Mouse (Mus musculus) midbrain, embryonic 16.5 days (tissue): ENCODE measurements around the gene Stx6. TPM values are rescaled to one million over a fixed set of nuclear protein-coding genes. Genes with fewer than 3 reads are reported as not detected.
A peak's percentile ranks its signal among the peaks of the same experiment; 100 is the strongest.

ENCODE experiments used
- ATAC-seq: fragments of 200-750 bp; cut with Nextera tagmentation; 2 replicates; pipeline ENCODE4 v1.8.0; 2017; ENCODE audit warnings: moderate TSS enrichment
- H3K27ac ChIP-seq: fragments of 300-500 bp; sonication (generic); 2 replicates; pipeline ENCODE4 v1.5.1; 2014; ENCODE audit warnings: mild to moderate bottlenecking, low read length, mixed read lengths
- H3K27me3 ChIP-seq: fragments of 300-500 bp; sonication (generic); 2 replicates; pipeline ENCODE4 v1.6.1; 2014; ENCODE audit warnings: low read depth, low read length, mixed read lengths; ENCODE audit not compliant: control insufficient read depth, insufficient read depth
- H3K36me3 ChIP-seq: fragments of 300-500 bp; sonication (generic); 2 replicates; pipeline ENCODE4 v1.6.1; 2014; ENCODE audit warnings: mild to moderate bottlenecking, low read length, moderate library complexity, mixed read lengths; ENCODE audit not compliant: control insufficient read depth, insufficient read depth
- H3K4me1 ChIP-seq: fragments of 300-500 bp; sonication (generic); 2 replicates; pipeline ENCODE4 v1.6.1; 2014; ENCODE audit warnings: mild to moderate bottlenecking, low read length, mixed read lengths; ENCODE audit not compliant: control insufficient read depth, insufficient read depth
- H3K4me2 ChIP-seq: fragments of 300-500 bp; sonication (generic); 2 replicates; pipeline ENCODE4 v1.6.1; 2014; ENCODE audit warnings: mild to moderate bottlenecking, low read length, mixed read lengths
- H3K4me3 ChIP-seq: fragments of 300-500 bp; sonication (generic); 2 replicates; pipeline ENCODE4 v1.5.1; 2014; ENCODE audit warnings: low read depth, mild to moderate bottlenecking, low read length, moderate library complexity, mixed read lengths
- H3K9ac ChIP-seq: fragments of 300-500 bp; sonication (generic); 2 replicates; pipeline ENCODE4 v1.6.1; 2014; ENCODE audit warnings: low read depth, low read length, mixed read lengths
- H3K9me3 ChIP-seq: fragments of 300-500 bp; sonication (generic); replicated peaks from 2 replicates; pipeline ENCODE4 v1.6.1; 2014; ENCODE audit warnings: mild to moderate bottlenecking, low read length, mixed read lengths; ENCODE audit not compliant: control insufficient read depth, poor library complexity, severe bottlenecking
- WGBS: fragments of 180-500 bp; shearing (Covaris S2); extraction: QIAGEN DNeasy Blood & Tissue Kit; methylation state at CpG from one replicate; pipeline ENCODE4 v1.1.7; 2014; 5-methylcytosine and 5-hydroxymethylcytosine counted together
- polyA plus RNA-seq: library from polyadenylated mRNA; unstranded; fragments of >200 nt; fragmentation: Nextera tagmentation; extraction: Ambion mirVana; gene quantifications from 2 replicates; pipeline ENCODE4 v1.2.1, GENCODE M21; 2015

The Stx6 gene
- polyA plus RNA-seq, 1 experiment from 2014 or later, result 94.0 TPM

DNA sequence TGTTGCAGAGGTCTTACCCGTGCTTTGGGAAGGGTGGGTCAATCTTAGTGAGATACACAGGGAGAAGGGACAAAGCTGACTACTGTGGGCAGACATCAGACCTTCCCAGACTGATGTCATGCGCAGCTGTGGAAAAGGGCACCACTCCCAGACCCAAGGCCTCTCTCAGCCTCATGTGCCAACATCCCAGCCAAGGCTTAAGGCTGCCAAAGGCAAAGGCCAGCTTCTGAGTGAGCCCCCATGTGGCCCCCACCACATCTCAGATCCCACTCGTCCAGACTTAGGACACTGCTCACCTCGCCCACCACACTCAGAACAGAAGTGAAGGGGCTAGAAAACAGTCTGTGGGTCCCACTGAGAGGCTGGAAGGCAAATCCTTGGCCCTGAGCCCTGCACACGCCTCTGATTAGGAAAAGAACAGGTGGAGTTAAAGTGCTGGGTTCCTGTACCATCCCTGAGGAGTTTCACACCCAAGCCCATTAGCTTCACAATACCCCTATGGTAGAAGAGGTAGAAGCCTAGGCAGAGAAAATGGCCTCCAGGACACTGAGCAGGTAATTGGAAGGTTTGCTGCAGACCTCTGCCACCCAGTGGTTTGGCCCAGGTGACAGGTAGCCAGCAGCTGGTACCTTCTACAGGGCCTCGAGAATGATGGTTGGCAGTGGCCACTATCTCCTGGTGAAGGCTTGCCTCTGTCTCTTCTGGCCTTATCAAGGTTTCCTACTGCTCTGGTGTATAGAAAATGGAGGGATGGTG lies 81.6 kb downstream of the Stx6 start:
- Histone ChIP-seq H3K4me3 (no peak overlapping the region), H3K4me2 (no peak overlapping the region), H3K4me1 (peaks cover 31% of the 10 kb centered on the region), H3K36me3 (no peaks in the 10 kb centered on the region), H3K27me3 (peaks cover 4% of the 10 kb centered on the region), H3K9me3 (no peaks in the 10 kb centered on the region), H3K9ac (no peak overlapping the region), H3K27ac (no peak overlapping the region)
- WGBS, result 90% methylated on average over 6 of the region's 6 CpGs
- no peak for ATAC-seq

GRCm38 (mm10) chr1:155241701-155242487 lies 83.4 kb downstream of the Stx6 start:
- no peak overlapping the region for H3K27ac ChIP-seq
- WGBS, result 79% methylated on average over 12 of the region's 12 CpGs
- ATAC-seq, result no peak

GRCm38 (mm10) chr1:155242488-155242745 lies 83.9 kb downstream of the Stx6 start:
- Histone ChIP-seq H3K9me3 (no peaks in the 10 kb centered on the region), H3K27ac (no peak overlapping the region), H3K36me3 (no peaks in the 10 kb centered on the region), H3K4me1 (peaks cover 15% of the 10 kb centered on the region), H3K27me3 (peaks cover 11% of the 10 kb centered on the region), H3K9ac (no peak overlapping the region), H3K4me2 (no peak overlapping the region), H3K4me3 (no peak overlapping the region)
- WGBS, result 69% methylated on average over 1 of the region's 1 CpGs
- ATAC-seq, result no peak

More at GRCm38 (mm10) chr1:155241701-155242487, 83.4 kb downstream of the Stx6 start:
- Histone ChIP-seq H3K4me3 (no peak overlapping the region), H3K9me3 (no peaks in the 10 kb centered on the region), H3K4me2 (no peak overlapping the region), H3K4me1 (peaks cover 19% of the 10 kb centered on the region), H3K27me3 (peaks cover 11% of the 10 kb centered on the region), H3K9ac (no peak overlapping the region), H3K36me3 (no peaks in the 10 kb centered on the region)

GRCm38 (mm10) chr1:155243797-155244770 lies 85.6 kb downstream of the Stx6 start, which contains the start of gene BC034090:
BC034090 (minus strand) TSS chr1:155244444.
- Histone ChIP-seq H3K27me3 (peaks cover 11% of the 10 kb centered on the region), H3K27ac (no peak within 1 kb of the TSS), H3K4me2 (peak within 1 kb of the TSS; percentile 86), H3K4me1 (peaks cover 13% of the 10 kb centered on the region; the same call in 1 of the 2 replicates), H3K4me3 (peak within 1 kb of the TSS; percentile 48), H3K9ac (peak within 1 kb of the TSS; percentile 72), H3K36me3 (no peaks in the 10 kb centered on the region), H3K9me3 (no peaks in the 10 kb centered on the region)
- ATAC-seq, result peak; percentile 59
- WGBS, result 3% methylated on average over 82 of the region's 85 CpGs

- Histone ChIP-seq H3K4me1 (peaks cover 7% of the 10 kb centered on the region; the same call in 1 of the 2 replicates), H3K27ac (no peak overlapping the region), H3K9me3 (no peaks in the 10 kb centered on the region), H3K4me2 (peak overlapping the region; percentile 86), H3K4me3 (peak overlapping the region; percentile 48), H3K27me3 (peaks cover 11% of the 10 kb centered on the region), H3K9ac (peak overlapping the region; percentile 72), H3K36me3 (no peaks in the 10 kb centered on the region)
- ATAC-seq, result no peak
- WGBS, result 5% methylated on average over 27 of the region's 29 CpGs
Observed at GRCm38 (mm10) chr1:155244771-155245211, 86.3 kb downstream of the Stx6 start.

GRCm38 (mm10) chr1:155245516-155245915 lies 87.0 kb downstream of the Stx6 start:
- no peaks in the 10 kb centered on the region for H3K9me3 ChIP-seq
- no peak overlapping the region for H3K4me2 ChIP-seq
- no peaks in the 10 kb centered on the region for H3K36me3 ChIP-seq
- peaks cover 11% of the 10 kb centered on the region for H3K27me3 ChIP-seq
- 68% methylated on average over 7 of the region's 7 CpGs for WGBS
- no peak overlapping the region for H3K4me3 ChIP-seq
- H3K9ac ChIP-seq, result no peak overlapping the region
- no peak for ATAC-seq
- no peak overlapping the region for H3K27ac ChIP-seq
- H3K4me1 ChIP-seq, result peaks cover 7% of the 10 kb centered on the region; the same call in 1 of the 2 replicates

GRCm38 (mm10) chr1:155247441-155247840 lies 88.9 kb downstream of the Stx6 start:
- Histone ChIP-seq H3K4me1 (peaks cover 7% of the 10 kb centered on the region; the same call in 1 of the 2 replicates), H3K36me3 (no peaks in the 10 kb centered on the region), H3K4me3 (no peak overlapping the region), H3K4me2 (no peak overlapping the region), H3K27me3 (peaks cover 11% of the 10 kb centered on the region), H3K9me3 (no peaks in the 10 kb centered on the region), H3K9ac (no peak overlapping the region), H3K27ac (no peak overlapping the region)
- ATAC-seq, result no peak
- 52% methylated on average over 5 of the region's 5 CpGs for WGBS

DNA sequence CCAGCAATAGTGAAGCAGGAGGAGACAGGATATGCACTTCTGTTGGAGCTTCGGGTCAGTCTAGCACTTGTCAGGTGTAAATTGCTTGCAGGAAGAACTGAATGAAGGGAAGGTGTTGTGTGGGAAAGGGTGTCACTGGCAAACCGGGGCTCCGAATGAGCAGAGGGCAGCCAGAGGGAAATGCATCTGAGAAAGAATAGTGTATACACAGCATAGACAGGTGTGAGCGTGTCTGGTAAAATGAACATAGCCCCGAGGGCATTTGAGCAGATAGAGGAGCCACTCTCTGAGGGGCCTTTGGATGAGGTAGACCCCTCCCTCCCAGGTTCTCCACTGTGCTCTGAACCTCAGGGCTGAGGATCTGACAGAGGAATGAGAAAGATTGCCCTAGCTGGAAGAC lies 89.5 kb downstream of the Stx6 start:
- no peaks in the 10 kb centered on the region for H3K36me3 ChIP-seq
- no peak overlapping the region for H3K4me3 ChIP-seq
- no peak overlapping the region for H3K27ac ChIP-seq
- H3K9me3 ChIP-seq, result no peaks in the 10 kb centered on the region
- no peak for ATAC-seq
- no peak overlapping the region for H3K9ac ChIP-seq
- no peak overlapping the region for H3K4me2 ChIP-seq
- H3K27me3 ChIP-seq, result peaks cover 11% of the 10 kb centered on the region
- 75% methylated on average over 5 of the region's 5 CpGs for whole genome bisulfite sequencing
- H3K4me1 ChIP-seq, result peaks cover 7% of the 10 kb centered on the region; the same call in 1 of the 2 replicates
